Mouse (Mus musculus) mature B cell (primary cell): ENCODE measurements around the gene Fam184b.

Experiments
- in situ Hi-C: fragments of 300-500 bp; cut with MboI; formaldehyde crosslinking; loops from 2 replicates; pipeline ENCODE4 v1.14.3; 2019

Fam184b gene

GRCm38 (mm10) chr5:45515151-45515743 is 124.2 kb downstream of the Fam184b start:
- in situ Hi-C loops = no loop called here

DNA sequence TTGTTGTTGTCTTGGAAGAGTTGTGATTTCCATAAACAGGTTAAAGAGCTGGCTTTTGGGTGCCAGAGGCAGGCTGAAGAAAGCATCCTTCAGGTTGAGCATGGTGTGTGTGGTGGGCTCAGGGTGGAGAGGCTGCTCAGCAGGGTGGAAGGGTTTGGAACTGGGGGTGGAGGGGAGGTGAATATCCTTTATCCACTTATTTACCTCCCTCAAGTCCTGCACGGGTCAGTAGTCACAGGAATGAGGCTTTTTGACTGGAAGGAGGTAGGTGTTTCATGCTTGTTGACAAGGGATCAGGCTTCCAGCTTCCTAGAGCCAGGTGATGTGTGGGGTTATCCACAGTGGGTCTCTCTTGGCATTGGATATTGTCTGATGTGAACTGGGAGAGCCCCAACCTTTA is 124.8 kb downstream of the Fam184b start:
- in situ Hi-C loops = no loop called here

DNA sequence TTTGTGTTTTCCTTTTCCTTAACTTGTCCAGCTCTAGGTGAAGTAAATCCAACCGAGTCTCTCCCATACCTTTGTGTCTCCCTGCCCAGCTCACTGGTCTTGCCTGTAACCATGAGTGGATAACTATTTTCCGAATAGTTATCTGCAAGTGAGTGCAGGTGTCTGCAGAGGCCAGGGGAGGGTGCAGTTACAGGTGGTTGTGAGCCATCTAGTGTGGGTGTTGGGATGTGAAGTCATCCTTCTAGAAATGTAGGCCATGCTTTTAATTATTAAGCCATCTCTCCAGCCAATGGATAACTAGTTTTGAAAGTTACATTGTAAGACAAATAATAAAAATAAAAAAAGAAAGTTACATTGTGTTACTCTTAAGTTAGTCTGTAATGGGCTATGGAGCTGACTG is 125.9 kb downstream of the Fam184b start:
- in situ Hi-C loops = no loop called here

DNA sequence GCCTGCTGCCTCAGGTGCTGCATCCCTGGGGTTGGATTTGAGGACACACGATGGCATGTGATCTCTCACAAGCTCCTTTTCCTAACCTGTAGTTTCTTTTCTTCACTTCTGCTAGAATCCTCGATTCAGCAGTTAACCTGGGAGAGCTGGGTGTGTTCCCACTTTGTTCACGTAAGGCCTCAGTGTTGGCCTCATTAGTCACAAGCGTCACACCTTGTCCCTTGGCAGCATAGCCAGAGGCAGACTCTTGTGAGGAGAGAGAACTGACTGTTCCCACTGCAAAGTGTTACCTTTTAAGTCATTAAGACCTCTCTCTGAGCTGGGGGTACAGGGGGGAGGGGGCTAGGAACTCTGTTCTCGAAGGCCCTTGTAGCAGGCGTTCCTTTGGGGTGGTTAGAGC is 126.5 kb downstream of the Fam184b start:
- in situ Hi-C loops = no loop called here

GRCm38 (mm10) chr5:45510071-45510470 is 129.3 kb downstream of the Fam184b start:
- in situ Hi-C loops = no loop called here

DNA sequence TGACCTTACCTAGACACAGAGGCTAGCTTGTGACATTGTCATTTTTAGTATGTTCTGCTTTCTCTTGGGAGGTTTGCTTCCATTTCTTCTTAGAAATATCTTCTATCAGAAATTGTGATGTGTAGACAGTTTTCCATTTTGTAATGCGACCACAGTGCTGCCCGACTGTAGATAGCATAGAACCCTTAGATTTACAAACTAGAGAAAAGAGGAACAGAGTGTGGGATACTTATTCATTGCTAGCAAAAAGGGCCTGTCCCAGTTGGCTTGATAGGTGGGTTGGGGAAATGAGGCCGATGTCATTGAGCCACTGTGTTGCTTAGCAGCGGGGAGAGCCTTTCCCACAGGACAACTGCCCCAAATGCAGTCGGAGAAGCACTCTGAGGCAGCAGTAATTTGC is 141.8 kb downstream of the Fam184b start:
- in situ Hi-C loops = loop anchor here (25.0 kb wide), 1 partner anchor 165 kb away; the partner anchor contains the start of gene Ncapg

- in situ Hi-C loops = loop anchor here (25.0 kb wide), 1 partner anchor 165 kb away; the partner anchor contains the start of gene Ncapg
Observed at GRCm38 (mm10) chr5:45496930-45497550, 142.4 kb downstream of the Fam184b start.

DNA sequence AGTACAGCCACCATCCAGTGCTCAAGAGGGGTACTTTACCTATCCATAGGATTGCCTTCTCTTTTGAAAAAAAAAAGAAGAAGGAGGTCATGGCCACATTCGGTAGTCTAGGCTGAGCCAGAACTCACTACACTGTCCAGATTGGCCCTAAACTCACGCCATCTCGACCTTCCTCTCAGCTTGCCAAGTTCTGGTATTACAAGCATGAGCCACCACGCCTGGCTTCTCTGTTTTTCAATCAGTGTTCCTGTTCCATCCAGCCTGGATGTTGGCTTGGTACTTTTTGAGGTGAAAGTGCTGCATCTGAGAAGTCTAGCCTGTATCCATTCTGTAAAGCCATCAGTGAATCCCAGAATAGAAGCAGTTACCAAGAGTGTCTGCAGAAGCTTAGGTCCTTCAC is 142.9 kb downstream of the Fam184b start:
- in situ Hi-C loops = loop anchor here (25.0 kb wide), 1 partner anchor 166 kb away; the partner anchor contains the start of gene Ncapg

- in situ Hi-C loops = loop anchor here (25.0 kb wide), 1 partner anchor 166 kb away; the partner anchor contains the start of gene Ncapg
Observed at GRCm38 (mm10) chr5:45496042-45496441, 143.4 kb downstream of the Fam184b start.

- in situ Hi-C loops = loop anchor here (25.0 kb wide), 1 partner anchor 167 kb away; the partner anchor contains the start of gene Ncapg
Observed at GRCm38 (mm10) chr5:45495429-45495975, 143.9 kb downstream of the Fam184b start.

- in situ Hi-C loops = loop anchor here (25.0 kb wide), 1 partner anchor 168 kb away; the partner anchor contains the start of gene Ncapg
Observed at GRCm38 (mm10) chr5:45494093-45494755, 145.2 kb downstream of the Fam184b start.

DNA sequence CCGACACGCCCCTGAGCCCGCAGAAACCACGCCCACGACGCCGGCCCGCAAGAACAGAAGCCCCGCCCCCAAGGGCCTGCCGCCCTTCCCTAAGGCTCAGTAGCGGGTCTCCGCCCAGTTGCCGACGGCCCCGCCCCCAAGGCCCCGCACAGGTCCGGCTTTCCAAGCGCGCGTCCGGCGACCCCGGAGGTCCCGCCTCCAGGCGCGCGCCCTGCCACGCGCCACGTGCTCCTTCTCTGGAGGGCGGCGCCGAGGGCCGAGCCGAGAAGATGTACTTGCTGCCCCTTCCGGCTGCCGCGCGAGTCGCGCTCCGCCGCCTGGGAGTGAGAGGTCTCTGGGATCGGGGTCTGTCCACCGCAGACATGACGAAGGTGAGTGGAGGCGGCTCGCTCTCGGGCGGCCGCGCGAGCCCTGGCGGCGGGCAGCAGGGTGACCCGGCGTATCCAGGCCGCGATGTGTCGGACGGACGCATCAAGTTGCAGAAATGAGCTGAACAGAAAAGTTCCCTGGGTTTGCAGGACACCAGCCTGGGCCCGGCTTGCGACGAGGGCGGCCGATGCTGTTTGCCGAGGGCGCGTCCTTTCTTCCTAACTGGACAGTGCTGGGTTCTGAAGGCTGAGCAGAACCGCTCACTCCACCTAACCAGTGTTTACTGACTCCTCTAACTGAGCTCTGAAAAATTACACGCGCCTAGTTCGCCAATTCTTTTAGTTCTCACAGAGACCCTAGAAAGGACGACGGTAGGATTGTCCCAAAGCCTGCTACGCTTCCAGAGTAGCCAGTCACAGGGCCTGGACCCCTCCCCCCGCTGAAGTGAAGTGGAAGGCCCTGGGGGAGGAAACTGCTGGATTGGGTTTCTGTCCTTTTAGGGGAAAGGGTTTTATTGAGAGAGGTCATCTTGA is 146.0 kb downstream of the Fam184b start, which contains the start of gene Lap3:
Gene Lap3 (plus strand): TSS at position 184 of the 902 bp plus-strand sequence.
- in situ Hi-C loops = loop anchor here (25.0 kb wide), 1 partner anchor 169 kb away; the partner anchor contains the start of gene Ncapg

- in situ Hi-C loops = loop anchor here (25.0 kb wide), 1 partner anchor 171 kb away; the partner anchor contains the start of gene Ncapg
Observed at GRCm38 (mm10) chr5:45491776-45492175, 147.6 kb downstream of the Fam184b start.

DNA sequence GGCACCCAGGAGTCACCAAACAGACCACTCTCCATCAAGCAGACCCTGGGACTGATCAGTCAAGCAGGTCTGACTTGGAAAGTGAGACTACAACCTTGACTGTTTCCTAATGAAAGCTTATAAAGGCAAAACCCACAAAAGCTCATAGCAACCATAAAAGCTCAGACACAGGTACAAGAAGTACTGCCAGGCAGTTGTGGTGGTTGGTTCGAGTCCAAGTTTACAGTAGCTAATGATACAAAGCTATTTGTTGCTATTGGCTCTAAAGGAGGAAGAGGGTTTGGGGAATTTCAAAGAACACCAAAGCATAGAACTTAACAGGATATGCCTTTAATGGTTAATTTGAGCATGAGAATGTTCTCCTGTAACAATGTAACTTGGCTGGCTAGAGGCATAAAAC is 155.8 kb downstream of the Fam184b start:
- in situ Hi-C loops = loop anchor here (25.0 kb wide), 1 partner anchor 179 kb away; the partner anchor contains the start of gene Ncapg

GRCm38 (mm10) chr5:45482607-45483006 is 156.8 kb downstream of the Fam184b start:
- in situ Hi-C loops = loop anchor here (25.0 kb wide), 1 partner anchor 180 kb away; the partner anchor contains the start of gene Ncapg

- in situ Hi-C loops = loop anchor here (25.0 kb wide), 1 partner anchor 181 kb away; the partner anchor contains the start of gene Ncapg
Observed at GRCm38 (mm10) chr5:45481125-45481524, 158.3 kb downstream of the Fam184b start.

GRCm38 (mm10) chr5:45480066-45480465 is 159.3 kb downstream of the Fam184b start:
- in situ Hi-C loops = loop anchor here (25.0 kb wide), 1 partner anchor 182 kb away; the partner anchor contains the start of gene Ncapg
